Mouse (Mus musculus) MEL (cell line): ENCODE results near the gene Crhr2.

ENCODE experiments used
- BHLHE40 ChIP-seq: IDR thresholded peaks from 2 replicates; pipeline ENCODE4 v1.6.1; 2012; ENCODE audit warnings: low read depth, mild to moderate bottlenecking, inconsistent platforms, low read length, improper control_type of control experiment, borderline replicate concordance
- CHD2 ChIP-seq: IDR thresholded peaks from 2 replicates; pipeline ENCODE4 v1.6.1; 2011; ENCODE audit warnings: low read length, improper control_type of control experiment
- CTCF ChIP-seq, 3 experiments: IDR thresholded peaks in 2 of 3; conservative IDR thresholded peaks in 1 of 3; 2 replicates each; pipeline ENCODE4 v1.5.1; 2011 to 2012; ENCODE audit warnings: low read length in 3 of 3, low read depth in 2 of 3, mild to moderate bottlenecking in 2 of 3, improper control_type of control experiment in 1 of 3, inconsistent platforms in 1 of 3, mixed read lengths in 1 of 3, moderate library complexity in 1 of 3; ENCODE audit not compliant: control insufficient read depth in 1 of 3, insufficient read depth in 1 of 3, poor library complexity in 1 of 3, severe bottlenecking in 1 of 3
- E2F4 ChIP-seq: IDR thresholded peaks from 2 replicates; pipeline ENCODE4 v1.6.1; 2011; ENCODE audit warnings: low read depth, low read length, improper control_type of control experiment, borderline replicate concordance
- EP300 ChIP-seq, 2 experiments: IDR thresholded peaks; 2 replicates each; pipeline ENCODE4 v1.6.1; 2011; ENCODE audit warnings: improper control_type of control experiment in 2 of 2, low read length in 2 of 2, low read depth in 1 of 2, mild to moderate bottlenecking in 1 of 2
- MAFK ChIP-seq: IDR thresholded peaks from 2 replicates; pipeline ENCODE4 v1.6.1; 2011; ENCODE audit warnings: low read depth, mild to moderate bottlenecking, low read length, improper control_type of control experiment, borderline replicate concordance
- MEF2A ChIP-seq: IDR thresholded peaks from 2 replicates; pipeline ENCODE4 v1.6.1; 2014; ENCODE audit warnings: low read depth, mild to moderate bottlenecking, inconsistent platforms, low read length, improper control_type of control experiment; ENCODE audit not compliant: poor library complexity, insufficient replicate concordance, severe bottlenecking; ENCODE audit errors: extremely low read depth
- POLR2A ChIP-seq, 2 experiments: IDR thresholded peaks; 2 replicates each; pipeline ENCODE4 v1.6.1; 2011 to 2012; ENCODE audit warnings: low read length in 2 of 2, mild to moderate bottlenecking in 2 of 2, control low read depth in 1 of 2, improper control_type of control experiment in 1 of 2, low read depth in 1 of 2, moderate library complexity in 1 of 2; ENCODE audit not compliant: control insufficient read depth in 1 of 2, insufficient read depth in 1 of 2, poor library complexity in 1 of 2
- POLR2AphosphoS2 ChIP-seq: IDR thresholded peaks from 2 replicates; pipeline ENCODE4 v1.6.1; 2011; ENCODE audit warnings: low read length, improper control_type of control experiment
- SIN3A ChIP-seq: IDR thresholded peaks from 2 replicates; pipeline ENCODE4 v1.6.1; 2012; ENCODE audit warnings: low read length, improper control_type of control experiment, inconsistent platforms
- UBTF ChIP-seq: IDR thresholded peaks from 2 replicates; pipeline ENCODE4 v1.6.1; 2012; ENCODE audit warnings: low read depth, mild to moderate bottlenecking, inconsistent platforms, low read length, improper control_type of control experiment, moderate library complexity, borderline replicate concordance; ENCODE audit not compliant: insufficient read depth
- ZC3H11A ChIP-seq: IDR thresholded peaks from 2 replicates; pipeline ENCODE4 v1.6.1; 2012; ENCODE audit warnings: low read depth, mild to moderate bottlenecking, inconsistent platforms, low read length, improper control_type of control experiment
- ZNF384 ChIP-seq: IDR thresholded peaks from 2 replicates; pipeline ENCODE4 v1.6.1; 2012; ENCODE audit warnings: low read depth, mild to moderate bottlenecking, inconsistent platforms, low read length, improper control_type of control experiment

DNA sequence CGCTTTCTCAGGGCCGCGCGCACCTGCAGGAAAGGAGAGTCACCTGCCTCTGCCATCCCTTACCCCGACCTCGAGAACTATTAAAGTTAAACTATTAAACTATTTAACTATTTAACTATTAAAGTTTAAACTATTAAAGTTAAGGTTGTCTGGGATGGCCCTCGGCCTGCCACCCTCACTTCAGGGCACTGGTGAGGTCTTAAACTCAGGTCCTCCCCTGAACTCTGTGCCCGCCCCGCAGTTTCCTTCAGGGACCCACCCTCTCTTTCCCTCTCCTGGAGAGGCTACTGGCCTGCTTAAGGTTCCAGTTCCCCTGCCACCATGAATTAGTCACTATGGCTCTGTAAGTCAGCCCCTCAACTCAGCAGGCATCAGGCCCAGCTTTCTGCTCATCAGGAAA is 41.4 kb downstream of the Crhr2 start:
- no peak for TF ChIP-seq POLR2A (IDR thresholded peaks at IDR 0.05; ENCODE audit: control insufficient read depth in 1 of 2, insufficient read depth in 1 of 2, low read depth in 1 of 2, low read length in 2 of 2, poor library complexity in 1 of 2)
- no peak for TF ChIP-seq MAFK
- no peak for TF ChIP-seq EP300 (IDR thresholded peaks at IDR 0.05; ENCODE audit: low read depth in 1 of 2, low read length in 2 of 2)
- no peak for TF ChIP-seq BHLHE40
- TF ChIP-seq ZNF384: no peak
- no peak for TF ChIP-seq UBTF
- no peak for TF ChIP-seq MEF2A
- TF ChIP-seq CTCF (IDR thresholded peaks at IDR 0.05 in 2 of 3, conservative IDR thresholded peaks at IDR 0.05 in 1 of 3; ENCODE audit: control insufficient read depth in 1 of 3, insufficient read depth in 1 of 3, low read depth in 2 of 3, low read length in 3 of 3, poor library complexity in 1 of 3, severe bottlenecking in 1 of 3): no peak
- TF ChIP-seq E2F4: no peak
- TF ChIP-seq CHD2: no peak
- TF ChIP-seq ZC3H11A: no peak
- no peak for TF ChIP-seq POLR2AphosphoS2
- TF ChIP-seq SIN3A: no peak
